Mouse (Mus musculus): ENCODE measurements around the gene Fcer1g.

Gene Fcer1g

DNA sequence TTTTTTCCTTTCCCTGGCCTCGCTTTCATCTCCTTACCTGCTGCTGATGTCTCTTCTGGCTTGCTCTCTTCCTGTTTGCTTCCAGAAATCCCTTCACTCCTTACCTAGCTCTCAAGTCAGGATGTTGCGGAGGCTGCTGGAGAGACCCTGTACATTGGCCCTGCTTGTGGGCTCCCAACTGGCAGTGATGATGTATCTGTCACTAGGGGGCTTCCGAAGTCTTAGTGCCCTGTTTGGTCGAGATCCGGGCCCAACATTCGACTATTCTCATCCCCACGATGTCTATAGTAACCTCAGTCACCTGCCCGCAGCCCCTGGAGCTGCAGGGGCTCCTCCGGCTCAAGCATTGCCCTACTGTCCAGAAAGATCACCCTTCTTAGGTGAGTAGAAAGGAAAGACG lies 37.5 kb upstream of the Fcer1g start:
- TF ChIP-seq GATA4 (IDR thresholded peaks at IDR 0.05; ENCODE audit: insufficient replicate concordance, low read length): no peak

DNA sequence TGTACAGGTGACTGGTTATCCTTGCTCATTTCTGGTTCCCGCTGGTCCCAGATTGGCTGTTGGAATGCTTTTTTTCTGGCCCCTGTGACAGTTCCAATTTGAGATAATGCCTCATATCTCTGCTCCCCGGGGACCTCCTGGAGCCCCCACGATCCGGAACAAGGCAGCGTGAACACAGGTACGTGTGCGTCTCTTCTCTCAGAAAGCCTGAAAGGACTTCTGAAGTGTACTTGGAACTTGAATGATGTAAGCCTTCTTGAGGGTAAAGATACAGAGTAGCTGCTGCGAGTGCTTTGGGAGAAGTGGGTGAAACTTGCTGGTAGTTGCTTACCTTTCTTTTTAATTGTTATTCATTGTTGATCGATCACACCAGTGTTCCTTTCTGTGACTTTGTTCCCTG lies 37.0 kb upstream of the Fcer1g start:
- TF ChIP-seq GATA4 (IDR thresholded peaks at IDR 0.05; ENCODE audit: insufficient replicate concordance, low read length): no peak

DNA sequence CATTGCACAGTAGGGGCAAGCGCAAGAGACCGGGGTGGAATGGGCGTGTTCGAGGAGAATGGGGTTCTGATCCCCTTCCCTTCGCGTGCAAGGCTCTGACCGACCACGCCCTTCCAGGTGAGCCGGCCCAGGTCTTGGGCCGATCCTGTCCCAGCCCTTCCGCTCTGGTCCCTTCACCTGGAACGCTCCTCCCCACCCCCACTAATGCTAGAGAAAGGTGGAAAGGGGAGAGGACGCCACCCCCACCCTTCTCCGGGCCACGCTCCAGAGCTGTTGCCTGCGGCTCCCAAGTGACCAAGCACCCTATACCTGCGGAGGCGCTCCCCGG lies 36.4 kb upstream of the Fcer1g start:
- no peak; the same call in 1 of the 2 replicates for TF ChIP-seq GATA4 (IDR thresholded peaks at IDR 0.05; ENCODE audit: insufficient replicate concordance, low read length)

DNA sequence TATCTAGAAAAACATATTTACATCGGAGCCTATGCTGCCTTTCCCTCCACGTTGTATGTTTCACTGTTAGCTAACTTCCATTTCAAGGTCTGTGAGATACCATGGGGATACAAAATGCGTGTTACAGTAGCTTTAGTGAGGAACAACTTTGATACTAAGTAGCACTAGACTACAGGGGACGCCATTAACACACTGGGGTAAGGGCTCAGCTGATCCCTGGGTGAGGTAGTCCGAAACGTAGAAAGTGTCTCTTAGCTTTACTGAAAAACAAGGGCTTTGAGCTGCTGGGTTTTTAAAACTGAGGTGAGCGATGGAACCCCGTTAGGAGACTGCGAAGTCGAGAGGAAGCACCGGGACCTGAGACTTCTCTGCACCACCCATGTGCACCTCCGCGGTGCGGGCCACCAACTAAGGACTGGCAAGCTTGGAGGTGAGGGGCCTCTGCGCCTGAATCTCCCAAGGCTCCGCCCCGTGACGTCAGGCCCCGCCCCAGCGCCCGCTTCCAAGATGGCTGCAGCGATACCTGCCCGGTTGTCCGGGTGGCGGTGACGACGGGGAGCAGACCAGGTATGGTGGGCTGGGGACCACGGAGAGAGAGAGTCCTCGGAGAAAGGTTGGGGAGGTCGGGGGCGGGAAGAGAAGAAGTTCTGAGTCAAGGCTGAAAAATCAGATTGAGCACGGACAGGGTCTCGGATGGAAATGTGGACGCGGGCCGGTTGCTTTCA lies 35.8 kb upstream of the Fcer1g start, which contains the start of gene B4galt3:
Gene B4galt3, plus strand, starts transcription at position 481 of the 725 bp plus-strand sequence.
- TF ChIP-seq GATA4 (IDR thresholded peaks at IDR 0.05; ENCODE audit: insufficient replicate concordance, low read length): no peak; the same call in 1 of the 2 replicates

DNA sequence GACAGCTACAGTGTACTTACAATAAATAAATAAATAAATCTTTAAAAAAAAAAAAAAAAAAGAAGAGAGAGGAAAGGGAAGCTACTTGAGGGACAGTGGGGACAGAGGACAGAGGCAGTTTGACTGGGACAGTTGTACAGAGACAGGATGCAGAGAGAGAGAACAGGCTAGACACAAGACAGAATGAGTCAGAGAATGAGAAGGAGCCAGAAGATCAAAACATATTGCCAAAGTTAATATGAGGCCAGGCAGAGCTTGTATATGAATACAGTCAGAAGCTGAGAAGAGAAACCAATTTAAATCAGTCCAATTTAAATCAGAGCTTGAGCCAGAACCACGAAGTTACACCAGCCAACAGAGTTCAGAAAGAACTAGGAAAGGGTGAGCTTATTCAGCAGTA lies 34.2 kb upstream of the Fcer1g start:
- TF ChIP-seq GATA4 (IDR thresholded peaks at IDR 0.05; ENCODE audit: insufficient replicate concordance, low read length): no peak

DNA sequence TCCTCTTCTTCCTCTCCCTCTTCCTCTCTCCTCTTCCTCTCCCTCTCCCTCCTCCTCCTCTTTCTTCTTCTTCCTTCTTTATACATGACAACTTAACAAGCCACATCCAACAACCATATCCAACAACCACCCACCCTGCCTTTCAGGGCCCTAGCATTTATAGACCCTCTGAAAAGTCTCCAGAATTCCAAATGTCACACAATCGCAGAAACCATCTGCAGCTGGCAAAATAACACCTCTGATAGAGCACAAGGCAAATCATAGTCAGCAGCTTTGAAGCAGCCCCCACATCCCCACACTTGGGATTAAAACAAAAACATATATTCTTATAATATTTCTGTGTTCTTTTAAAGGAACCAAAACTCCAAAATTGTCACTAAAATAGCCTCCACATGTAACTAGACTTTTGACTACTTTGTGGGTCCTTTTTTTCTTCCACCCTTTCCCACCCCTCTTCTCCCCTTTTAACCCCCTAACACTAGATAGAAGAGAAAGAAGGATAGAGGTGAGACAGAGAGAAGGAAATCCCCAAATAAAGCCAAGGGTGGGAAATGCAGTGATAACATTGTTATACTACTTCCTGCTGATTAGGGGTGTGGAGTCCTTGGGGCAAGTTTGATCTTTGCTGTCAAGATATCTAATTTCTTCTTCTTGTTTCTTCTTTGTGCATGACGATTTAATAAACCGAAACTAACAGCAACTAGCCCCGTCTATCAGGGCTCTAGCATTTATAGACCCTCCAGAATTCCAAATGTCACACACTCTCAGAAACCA lies 32.0 kb upstream of the Fcer1g start:
- TF ChIP-seq GATA4 (IDR thresholded peaks at IDR 0.05; ENCODE audit: insufficient replicate concordance, low read length): peak; percentile 92

DNA sequence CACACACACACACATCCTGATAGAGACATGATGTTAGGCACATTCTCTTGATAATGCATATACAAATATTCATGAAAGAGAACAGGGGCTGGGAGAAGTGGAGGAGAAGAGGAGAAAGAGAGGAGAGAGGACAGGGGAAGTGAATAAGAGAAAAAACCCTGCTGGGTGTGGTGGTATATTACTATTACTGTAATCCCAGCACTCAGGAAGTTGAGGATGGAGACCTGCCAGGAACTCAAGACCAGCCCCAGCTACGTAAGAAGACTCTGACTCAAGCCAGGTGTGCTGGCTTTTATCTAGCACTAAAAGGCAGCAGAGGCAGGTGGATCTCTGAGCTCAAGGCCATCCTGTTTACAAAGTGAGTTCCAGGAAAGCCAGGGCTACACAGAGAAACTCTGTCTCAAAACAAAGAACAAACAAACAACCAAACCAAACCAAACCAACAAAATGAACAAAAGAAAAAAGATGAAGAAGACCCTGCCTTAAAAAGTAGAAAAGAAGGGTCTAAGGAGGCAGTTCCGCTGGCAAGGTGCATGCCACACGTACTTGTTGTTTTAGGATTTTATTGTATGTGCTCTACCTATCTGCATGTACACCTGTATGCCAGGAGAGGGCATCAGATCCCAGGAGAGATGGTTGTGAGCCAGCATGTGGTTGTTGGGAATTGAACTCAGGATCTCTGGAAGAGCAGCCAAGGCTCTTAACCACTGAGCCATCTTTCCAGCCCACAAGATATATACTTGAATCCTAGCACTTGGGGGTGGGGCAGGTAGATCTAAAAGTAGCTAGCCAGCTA lies 29.7 kb upstream of the Fcer1g start:
- TF ChIP-seq GATA4 (IDR thresholded peaks at IDR 0.05; ENCODE audit: insufficient replicate concordance, low read length): no peak

DNA sequence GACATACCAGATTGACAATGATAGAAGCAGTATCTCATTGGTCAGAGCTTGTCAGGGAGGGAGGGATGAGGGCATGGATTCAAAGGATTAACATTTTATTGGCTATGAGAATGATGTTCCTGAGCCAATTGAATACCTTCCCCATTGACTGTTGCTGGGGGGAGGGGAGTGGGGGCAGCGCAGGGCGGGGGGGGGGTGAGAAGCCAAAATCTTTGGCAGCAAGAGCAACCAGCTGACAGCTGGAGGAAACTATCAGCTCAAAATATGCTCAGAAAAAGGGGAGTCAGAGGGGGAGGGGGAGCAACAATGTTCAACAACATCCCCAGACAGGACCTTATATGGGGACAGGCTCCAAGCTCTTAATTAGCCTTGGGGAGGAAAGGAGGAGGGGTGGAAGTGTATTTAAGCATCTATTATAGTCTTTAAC lies 29.0 kb upstream of the Fcer1g start:
- TF ChIP-seq GATA4 (IDR thresholded peaks at IDR 0.05; ENCODE audit: insufficient replicate concordance, low read length): no peak

DNA sequence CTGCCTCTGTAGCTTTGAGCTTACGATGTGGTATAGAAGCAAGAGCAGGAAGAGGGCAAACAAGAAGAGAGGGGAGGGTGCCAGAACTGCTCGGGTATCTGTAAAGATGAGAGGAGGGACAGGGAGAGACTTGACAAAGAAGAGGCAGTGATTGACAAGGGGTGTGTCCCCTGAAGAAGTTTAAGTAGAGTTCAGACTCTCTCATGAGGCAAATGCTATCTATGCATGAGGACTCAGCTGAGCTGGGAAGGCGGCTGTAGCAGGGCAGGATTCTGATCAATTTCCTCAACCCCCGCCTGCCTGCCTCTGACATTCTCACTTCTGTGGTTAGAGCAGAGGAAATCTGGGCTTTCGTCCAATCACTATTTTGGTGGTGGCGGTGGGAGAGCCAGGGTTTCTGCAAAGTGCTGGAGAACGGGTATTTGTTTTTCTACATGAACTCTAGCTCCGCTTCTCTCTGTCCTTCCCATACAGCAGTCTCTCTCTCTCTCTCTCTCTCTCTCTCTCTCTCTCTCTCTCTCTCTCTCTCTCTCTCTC lies 28.5 kb upstream of the Fcer1g start:
- TF ChIP-seq GATA4 (IDR thresholded peaks at IDR 0.05; ENCODE audit: insufficient replicate concordance, low read length): no peak

DNA sequence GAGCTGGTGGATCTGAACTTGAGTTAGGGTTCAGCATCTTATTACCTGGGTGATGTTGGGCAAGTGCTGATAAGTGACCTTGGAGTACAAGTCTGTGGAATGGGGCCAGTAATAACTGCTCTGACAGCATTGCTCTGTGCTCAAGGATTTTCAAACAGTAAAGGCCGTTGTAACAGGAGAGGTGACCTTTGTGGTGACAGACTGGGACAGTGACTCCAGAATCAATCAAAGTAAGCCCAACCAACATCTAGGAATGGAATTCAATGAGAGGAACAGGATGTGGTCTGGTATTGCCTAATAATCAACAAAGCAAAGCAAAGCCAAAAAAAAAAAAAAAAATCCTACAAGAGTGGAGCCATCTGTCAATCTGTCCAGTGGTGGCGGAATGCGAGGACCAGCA lies 26.2 kb upstream of the Fcer1g start:
- TF ChIP-seq GATA4 (IDR thresholded peaks at IDR 0.05; ENCODE audit: insufficient replicate concordance, low read length): no peak

DNA sequence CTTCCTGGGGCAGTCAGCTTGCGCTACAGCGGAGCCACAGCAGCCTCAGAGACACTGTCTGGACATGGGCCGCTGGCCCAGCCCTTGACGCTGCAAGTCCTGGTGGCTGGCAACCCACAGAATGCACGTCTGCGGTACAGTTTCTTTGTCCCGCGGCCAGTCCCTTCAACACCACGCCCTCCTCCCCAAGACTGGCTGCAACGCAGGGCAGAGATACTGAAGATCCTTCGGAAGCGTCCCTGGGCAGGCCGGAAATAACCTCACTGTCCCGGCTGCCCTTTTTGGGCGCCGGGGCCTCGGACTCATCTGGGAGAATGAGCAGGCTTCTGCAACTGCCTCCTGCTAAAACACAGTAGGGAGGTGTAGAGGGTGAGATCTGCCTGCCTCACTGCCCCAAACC lies 24.8 kb upstream of the Fcer1g start:
- no peak for TF ChIP-seq GATA4 (IDR thresholded peaks at IDR 0.05; ENCODE audit: insufficient replicate concordance, low read length)

DNA sequence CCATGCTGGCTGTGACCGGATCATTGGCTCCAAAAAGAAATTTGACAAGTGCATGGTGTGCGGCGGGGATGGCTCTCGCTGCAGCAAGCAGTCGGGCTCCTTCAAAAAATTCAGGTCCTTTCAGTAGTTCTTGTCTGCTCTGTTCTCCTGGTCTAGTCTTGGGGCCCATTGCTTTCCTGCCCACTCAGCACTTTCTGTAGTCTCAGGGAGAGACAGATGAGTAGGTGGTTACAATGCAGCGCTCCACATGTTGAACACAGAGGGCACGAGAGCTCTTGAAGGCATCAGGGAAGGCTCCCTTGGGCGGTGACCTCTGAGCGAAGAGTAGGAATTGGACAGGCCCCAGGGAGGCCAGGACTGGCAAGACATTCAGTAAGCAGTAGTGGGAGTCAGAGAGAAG lies 23.6 kb upstream of the Fcer1g start:
- no peak for TF ChIP-seq GATA4 (IDR thresholded peaks at IDR 0.05; ENCODE audit: insufficient replicate concordance, low read length)

DNA sequence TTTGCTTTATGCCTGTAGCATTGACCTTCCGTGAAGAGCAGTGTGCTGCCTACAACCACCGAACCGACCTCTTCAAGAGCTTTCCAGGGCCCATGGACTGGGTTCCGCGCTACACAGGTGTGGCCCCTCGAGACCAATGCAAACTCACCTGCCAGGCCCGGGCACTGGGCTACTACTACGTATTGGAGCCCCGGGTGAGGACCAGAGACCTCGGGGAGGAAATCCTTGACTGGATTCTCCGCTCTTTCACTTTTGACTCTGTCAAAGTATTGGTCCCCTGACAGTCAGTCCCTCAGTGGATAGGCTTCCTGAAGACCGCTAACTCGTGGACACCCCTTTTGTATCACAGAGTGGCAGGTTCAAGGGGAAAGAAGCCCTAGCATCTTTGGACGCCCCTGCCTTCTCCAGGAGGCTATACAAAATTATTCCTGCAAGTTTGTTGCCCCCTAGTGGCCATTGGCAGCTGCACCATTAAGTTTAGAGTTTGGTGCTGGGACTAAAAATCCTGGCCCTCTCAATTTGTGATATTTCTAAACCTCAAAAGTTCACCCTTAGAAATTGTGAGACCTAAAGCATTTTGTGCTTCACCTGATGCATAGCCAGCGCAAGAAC lies 22.9 kb upstream of the Fcer1g start:
- TF ChIP-seq GATA4 (IDR thresholded peaks at IDR 0.05; ENCODE audit: insufficient replicate concordance, low read length): no peak

DNA sequence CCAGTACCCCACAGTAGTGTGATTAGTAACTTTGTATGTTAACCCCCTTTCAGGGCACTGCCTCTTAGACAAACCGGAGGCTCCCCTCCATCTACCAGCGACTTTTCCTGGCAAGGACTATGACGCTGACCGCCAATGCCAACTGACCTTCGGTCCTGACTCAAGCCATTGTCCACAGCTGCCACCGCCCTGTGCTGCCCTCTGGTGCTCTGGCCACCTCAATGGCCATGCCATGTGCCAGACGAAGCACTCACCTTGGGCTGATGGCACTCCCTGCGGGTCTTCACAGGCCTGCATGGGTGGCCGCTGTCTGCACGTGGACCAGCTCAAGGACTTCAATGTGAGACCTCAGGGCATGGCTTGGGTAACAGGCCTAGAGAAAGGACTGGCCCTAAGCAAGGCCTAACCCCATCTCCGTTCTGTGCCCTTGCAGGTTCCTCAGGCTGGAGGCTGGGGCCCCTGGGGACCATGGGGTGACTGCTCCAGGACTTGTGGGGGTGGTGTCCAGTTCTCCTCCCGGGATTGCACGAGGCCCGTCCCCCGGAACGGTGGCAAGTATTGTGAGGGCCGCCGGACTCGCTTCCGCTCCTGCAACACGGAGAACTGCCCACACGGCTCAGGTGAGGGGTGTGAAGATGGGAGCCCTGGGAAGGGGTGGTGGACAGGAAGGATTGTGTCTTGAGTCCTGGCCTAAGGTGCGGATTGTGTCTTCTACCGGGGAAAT lies 22.1 kb upstream of the Fcer1g start:
- TF ChIP-seq GATA4 (IDR thresholded peaks at IDR 0.05; ENCODE audit: insufficient replicate concordance, low read length): no peak
